Mouse (Mus musculus) ES-E14 (cell line): ENCODE data around the gene Krt80. TPM values are rescaled to one million over a fixed set of nuclear protein-coding genes. Genes with fewer than 3 reads are reported as not detected.

ENCODE experiments used
- DNase-seq: peaks from one replicate; pipeline ENCODE4 v3.0.0-alpha.2; 2013; ENCODE audit warnings: low read depth, low spot score
- H3K27ac ChIP-seq: 2 replicates; pipeline ENCODE4 v1.5.1; 2012; ENCODE audit warnings: low read depth, mild to moderate bottlenecking, low read length, moderate library complexity, mixed read lengths; ENCODE audit not compliant: poor library complexity, insufficient read depth, severe bottlenecking
- H3K36me3 ChIP-seq: 2 replicates; pipeline ENCODE4 v1.6.1; 2012; ENCODE audit warnings: mild to moderate bottlenecking, low read length, moderate library complexity, mixed read lengths; ENCODE audit not compliant: control insufficient read depth, poor library complexity, insufficient read depth, severe bottlenecking
- H3K4me1 ChIP-seq, 2 experiments: fragments of 150-350 bp in 1 of 2; sonication (generic) in 1 of 2; 2 replicates each; pipeline ENCODE4 v1.6.1; 2012; ENCODE audit warnings: low read length in 2 of 2, mild to moderate bottlenecking in 1 of 2, mixed read lengths in 1 of 2; ENCODE audit not compliant: control insufficient read depth in 2 of 2, insufficient read depth in 2 of 2, poor library complexity in 1 of 2
- H3K4me3 ChIP-seq, 2 experiments: fragments of 150-350 bp in 1 of 2; sonication (generic) in 1 of 2; 2 replicates each; pipeline ENCODE4 v1.5.1; 2012; ENCODE audit warnings: low read length in 2 of 2, low read depth in 1 of 2, mild to moderate bottlenecking in 1 of 2, mixed read lengths in 1 of 2; ENCODE audit not compliant: insufficient read depth in 1 of 2, poor library complexity in 1 of 2, severe bottlenecking in 1 of 2
- H3K9ac ChIP-seq: 2 replicates; pipeline ENCODE4 v1.6.1; 2012; ENCODE audit warnings: low read depth, mild to moderate bottlenecking, low read length, mixed read lengths; ENCODE audit not compliant: poor library complexity, insufficient read depth, severe bottlenecking
- H3K9me3 ChIP-seq: fragments of 150-350 bp; sonication (generic); 2 replicates; pipeline ENCODE4 v1.6.1; 2012; ENCODE audit warnings: low read depth, mild to moderate bottlenecking, low read length; ENCODE audit not compliant: control insufficient read depth, insufficient read depth
- CHD2 ChIP-seq: IDR thresholded peaks from 2 replicates; pipeline ENCODE4 v1.6.1; 2014; ENCODE audit warnings: mild to moderate bottlenecking, low read depth, low read length, inconsistent platforms
- HCFC1 ChIP-seq: IDR thresholded peaks from 2 replicates; pipeline ENCODE4 v1.6.1; 2012; ENCODE audit warnings: low read length, inconsistent platforms, borderline replicate concordance; ENCODE audit not compliant: insufficient read depth
- MAFK ChIP-seq: IDR thresholded peaks from 2 replicates; pipeline ENCODE4 v1.6.1; 2014; ENCODE audit warnings: mild to moderate bottlenecking, low read depth, low read length, inconsistent platforms; ENCODE audit not compliant: insufficient read depth
- ZC3H11A ChIP-seq: IDR thresholded peaks from 2 replicates; pipeline ENCODE4 v1.6.1; 2012; ENCODE audit warnings: low read depth, mild to moderate bottlenecking, inconsistent platforms, low read length, borderline replicate concordance
- ZNF384 ChIP-seq: IDR thresholded peaks from 2 replicates; pipeline ENCODE4 v1.6.1; 2012; ENCODE audit warnings: low read depth, low read length, inconsistent platforms
- in situ Hi-C, 2 experiments: fragments of 600-800 bp; cut with MboI; formaldehyde crosslinking; loops; one replicate each; pipeline ENCODE4 v1.15.1; 2025; ENCODE audit warnings: low sequenced_read_pairs in 2 of 2, inconsistent platforms in 1 of 2; ENCODE audit not compliant: unreplicated experiment in 2 of 2
- total RNA-seq: library from RNA; depleted of rRNA; stranded (reverse); fragments of 300-350 nt; gene quantifications from 2 replicates; pipeline ENCODE4 v1.2.3, GENCODE M21; 2012

The Krt80 gene
- total RNA-seq, 1 experiment: 0.18 TPM

GRCm38 (mm10) chr15:101306459-101306858, 63.5 kb downstream of the Krt80 start:
- no peak overlapping the region for H3K9ac ChIP-seq
- no peak overlapping the region for H3K27ac ChIP-seq
- no peak overlapping the region for H3K4me3 ChIP-seq
- in situ Hi-C loops: no loop called here
- no peak for TF ChIP-seq MAFK
- TF ChIP-seq ZC3H11A: no peak
- no peak for TF ChIP-seq HCFC1
- no peak for TF ChIP-seq ZNF384
- TF ChIP-seq CHD2: no peak
- no peaks in the 10 kb centered on the region for H3K4me1 ChIP-seq
- no peaks in the 10 kb centered on the region for H3K36me3 ChIP-seq
- H3K9me3 ChIP-seq: no peaks in the 10 kb centered on the region
- DNase-seq: no peak

- in situ Hi-C loops: no loop called here
- no peak for TF ChIP-seq CHD2
- no peak overlapping the region for H3K4me3 ChIP-seq
- DNase-seq: no peak
- no peaks in the 10 kb centered on the region for H3K4me1 ChIP-seq
- H3K9me3 ChIP-seq: no peaks in the 10 kb centered on the region
- no peak overlapping the region for H3K27ac ChIP-seq
- H3K36me3 ChIP-seq: no peaks in the 10 kb centered on the region
- H3K9ac ChIP-seq: no peak overlapping the region
Measured at GRCm38 (mm10) chr15:101303830-101304229, 66.1 kb downstream of the Krt80 start.

GRCm38 (mm10) chr15:101302201-101302600, 67.8 kb downstream of the Krt80 start:
- DNase-seq: no peak
- H3K4me3 ChIP-seq: no peak overlapping the region
- no peaks in the 10 kb centered on the region for H3K9me3 ChIP-seq
- in situ Hi-C loops: no loop called here
- TF ChIP-seq MAFK: no peak
- no peak for TF ChIP-seq HCFC1
- TF ChIP-seq ZNF384: no peak
- TF ChIP-seq CHD2: no peak
- TF ChIP-seq ZC3H11A: no peak
- no peaks in the 10 kb centered on the region; a peak in 1 of 4 replicates for H3K4me1 ChIP-seq
- no peak overlapping the region for H3K9ac ChIP-seq
- H3K36me3 ChIP-seq: no peaks in the 10 kb centered on the region
- no peak overlapping the region for H3K27ac ChIP-seq

GRCm38 (mm10) chr15:101300128-101300527, 69.8 kb downstream of the Krt80 start:
- H3K9ac ChIP-seq: no peak overlapping the region
- in situ Hi-C loops: no loop called here
- H3K27ac ChIP-seq: no peak overlapping the region
- no peak for TF ChIP-seq CHD2
- no peak for TF ChIP-seq ZC3H11A
- TF ChIP-seq ZNF384: no peak
- TF ChIP-seq HCFC1: no peak
- no peak for TF ChIP-seq MAFK
- DNase-seq: no peak
- H3K9me3 ChIP-seq: no peaks in the 10 kb centered on the region
- no peaks in the 10 kb centered on the region for H3K36me3 ChIP-seq
- no peaks in the 10 kb centered on the region; a peak in 1 of 4 replicates for H3K4me1 ChIP-seq
- no peak overlapping the region for H3K4me3 ChIP-seq

- H3K9me3 ChIP-seq: no peaks in the 10 kb centered on the region
- H3K27ac ChIP-seq: no peak overlapping the region
- no peak overlapping the region for H3K9ac ChIP-seq
- TF ChIP-seq ZC3H11A (no peak), HCFC1 (no peak), MAFK (no peak), ZNF384 (no peak), CHD2 (no peak)
- H3K4me3 ChIP-seq: no peak overlapping the region
- no peaks in the 10 kb centered on the region; a peak in 1 of 4 replicates for H3K4me1 ChIP-seq
- no peaks in the 10 kb centered on the region for H3K36me3 ChIP-seq
- in situ Hi-C loops: no loop called here
- DNase-seq: no peak
Measured at GRCm38 (mm10) chr15:101299480-101299960, 70.4 kb downstream of the Krt80 start.
